Mouse (Mus musculus) erythroid progenitor cell, adult 5-6 weeks (primary cell): ENCODE data around the gene Caskin2. TPM values are rescaled to one million over a fixed set of nuclear protein-coding genes. Genes with fewer than 3 reads are reported as not detected.
"Not testable (repeated sequence)": the region's sequence is repeated elsewhere in the genome, so short reads cannot be mapped to it uniquely, and the experiment has no call there.

ENCODE experiments used
- ATAC-seq: replicated peaks from 2 replicates; pipeline ENCODE4 v1.8.0; 2016; ENCODE audit warnings: moderate number of reproducible peaks, mild to moderate bottlenecking, moderate TSS enrichment, inconsistent platforms; ENCODE audit not compliant: poor library complexity, low FRiP score, severe bottlenecking
- total RNA-seq, 2 experiments: library from RNA; stranded (forward) in 1 of 2; stranded (reverse) in 1 of 2; fragments of 150-400 nt in 1 of 2; fragments of 186-747, 209-891 nt in 1 of 2; gene quantifications; 2 replicates each; pipeline versions ENCODE4 v1.2.3 to v1.2.4; 2015 to 2017; ENCODE audit warnings: low replicate concordance in 2 of 2

The Caskin2 gene
- total RNA-seq, 2 experiments from 2014 or later, result 6.0 to 6.7 TPM

DNA sequence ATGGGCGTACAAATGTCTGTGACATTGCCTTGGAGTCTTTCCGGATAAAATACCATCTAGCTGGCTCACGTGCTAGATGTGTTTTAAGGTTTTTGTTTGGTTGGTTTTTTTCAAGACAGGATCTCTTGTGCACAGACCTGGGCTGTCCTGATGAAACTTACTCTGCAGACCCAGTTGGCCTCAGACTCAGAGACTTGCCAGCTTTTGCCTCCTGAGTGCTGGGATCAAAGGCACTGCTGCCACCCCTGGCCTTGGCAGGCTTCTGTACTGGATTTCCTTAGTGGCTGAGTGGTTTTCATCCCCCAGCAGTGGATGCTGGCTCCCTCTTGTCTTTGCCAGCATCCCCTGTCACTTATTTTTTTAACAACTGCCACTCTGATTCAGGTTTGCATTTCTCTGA, 44.5 kb downstream of the Caskin2 start:
- no peak for ATAC-seq

DNA sequence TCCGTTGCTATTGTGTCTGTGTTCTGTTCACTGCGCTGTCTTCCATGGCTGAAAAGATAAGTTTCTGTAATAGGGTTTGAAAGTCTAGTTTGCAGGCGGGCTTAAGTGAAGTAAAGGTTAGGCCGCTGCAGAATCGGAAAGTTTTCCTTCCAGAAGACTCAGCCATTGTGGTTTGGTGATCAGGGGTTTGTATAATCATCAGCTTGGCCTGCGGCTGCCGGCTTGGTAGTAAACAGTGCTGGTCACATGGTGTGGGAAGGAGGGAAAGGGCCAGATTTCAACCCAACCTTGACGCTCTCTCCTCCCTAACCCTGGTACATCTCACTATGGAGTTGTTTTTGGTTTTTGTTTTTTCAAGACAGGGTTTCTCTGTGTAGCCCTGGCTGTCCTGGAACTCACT, 46.5 kb downstream of the Caskin2 start:
- ATAC-seq, result no peak

DNA sequence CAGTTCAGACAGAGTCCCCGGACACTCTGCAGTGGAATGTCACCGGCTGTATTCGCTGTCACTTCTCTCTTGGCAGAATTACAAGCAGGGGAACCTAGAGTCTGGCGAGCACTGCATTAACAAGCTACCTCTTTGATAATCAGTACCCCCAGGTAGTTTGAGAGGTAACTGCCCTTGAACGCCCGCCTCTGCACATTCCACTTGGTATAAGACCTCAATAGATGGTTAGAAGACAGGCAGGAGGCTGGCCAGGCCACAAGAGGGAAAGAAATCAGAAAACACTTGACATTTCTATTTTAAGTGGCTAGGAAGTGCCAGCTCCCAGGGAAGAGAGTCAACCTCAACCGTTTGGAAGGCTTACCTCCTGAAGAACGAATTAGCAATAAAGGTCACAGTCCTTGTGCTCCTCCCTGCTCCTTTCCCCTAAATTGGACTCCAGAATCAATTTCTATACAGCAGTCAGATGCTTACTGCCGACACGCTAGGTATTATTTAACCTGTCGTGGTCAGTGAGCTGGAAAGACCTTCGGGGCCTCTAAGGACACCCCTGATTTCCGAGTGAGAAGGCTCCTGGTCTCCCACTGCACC, 47.0 kb downstream of the Caskin2 start:
- ATAC-seq, result no peak

DNA sequence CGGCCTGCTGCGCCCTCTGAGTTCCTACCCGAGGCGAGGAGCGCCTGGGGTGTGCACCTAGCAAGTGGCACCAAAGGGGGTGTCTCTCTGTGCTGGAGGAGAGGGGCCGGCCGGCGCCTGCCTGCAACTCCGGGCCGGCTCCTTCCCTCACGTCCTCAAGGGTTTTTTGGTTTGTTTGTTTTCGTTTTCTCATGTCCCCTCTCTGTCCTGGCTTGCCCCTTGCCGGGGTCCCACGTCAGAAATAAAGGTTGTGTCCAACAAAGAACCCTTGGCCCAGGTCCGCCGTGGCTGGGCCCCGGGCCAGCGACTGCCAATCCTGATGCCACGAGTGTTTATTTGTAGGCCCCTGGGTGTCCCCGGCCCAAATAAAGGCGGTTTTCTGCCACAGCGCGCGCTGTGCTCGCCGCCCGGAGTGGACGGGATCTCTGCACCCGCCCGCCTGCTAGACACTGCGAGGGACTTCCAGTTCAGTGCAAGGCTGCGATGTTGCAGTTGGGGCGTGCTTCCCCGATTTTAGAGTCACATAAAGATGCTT, 47.8 kb downstream of the Caskin2 start:
- peak; percentile 77 for ATAC-seq

DNA sequence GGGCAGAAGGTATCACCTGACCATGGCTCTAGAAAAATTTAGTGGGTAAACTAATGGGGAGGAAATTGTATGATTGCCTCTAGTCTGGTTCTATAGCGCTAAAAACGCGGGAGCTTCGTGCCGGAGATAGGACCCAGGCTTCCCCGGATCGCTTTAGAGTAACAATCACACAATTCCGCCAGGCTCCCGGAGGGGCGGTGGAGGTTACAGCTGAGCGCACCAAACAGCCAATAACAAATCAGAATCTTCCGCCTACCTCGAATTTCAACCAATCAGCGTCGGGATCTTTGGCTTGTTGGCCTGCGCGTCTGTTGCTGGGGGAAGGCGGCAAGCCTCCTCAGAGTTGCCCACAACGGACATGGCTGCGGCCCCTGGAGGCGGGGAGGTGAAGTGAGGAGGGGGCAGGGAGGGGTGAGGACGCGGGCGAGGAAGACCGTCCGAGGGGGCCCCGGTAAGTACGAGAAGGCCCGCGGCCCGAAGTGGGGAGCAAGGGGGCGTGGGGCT, 48.3 kb downstream of the Caskin2 start, which contains the start of gene Tmem94:
Gene Tmem94, plus strand, starts transcription at position 331 of the 504 bp plus-strand sequence.
- ATAC-seq, result peak; percentile 94

DNA sequence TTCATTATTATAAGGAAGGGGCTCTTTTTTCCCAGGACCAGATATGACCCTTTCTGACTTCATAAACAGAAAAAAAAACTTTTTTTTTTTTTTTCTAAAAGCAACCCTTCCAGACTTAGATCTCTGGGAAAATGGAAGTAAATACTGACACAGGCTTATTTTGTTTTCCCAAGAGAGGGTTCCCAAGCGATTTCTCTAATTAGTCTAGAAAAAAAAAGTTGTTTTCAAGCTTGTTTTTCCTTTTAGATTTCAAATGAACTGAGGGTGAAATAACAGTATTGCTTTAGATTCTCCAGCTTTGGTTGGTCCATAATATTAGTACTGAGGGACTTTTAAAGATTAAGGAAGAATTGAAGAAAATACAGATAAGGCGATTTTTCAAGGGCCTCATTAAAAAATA, 48.7 kb downstream of the Caskin2 start:
- ATAC-seq, result peak; percentile 5; the same call in 1 of the 2 replicates

DNA sequence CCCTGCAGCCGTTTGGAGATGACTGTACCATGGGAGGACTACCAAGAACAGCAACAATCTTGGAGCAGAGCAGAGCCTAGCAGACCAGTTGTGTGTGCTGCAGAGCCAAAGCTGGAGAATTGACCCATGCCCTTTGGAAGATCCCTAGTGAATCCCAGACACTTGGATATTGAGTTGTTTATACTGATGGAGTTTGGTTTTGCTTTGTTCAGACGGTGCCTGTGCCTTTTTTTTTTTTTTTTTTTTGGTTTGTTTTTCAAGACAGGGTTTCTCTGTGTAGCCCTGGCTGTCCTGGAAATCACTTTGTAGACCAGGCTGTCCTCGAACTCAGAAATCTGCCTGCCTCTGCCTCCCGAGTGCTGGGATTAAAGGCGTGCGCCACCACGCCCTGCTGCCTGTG, 51.3 kb downstream of the Caskin2 start:
- ATAC-seq, result not testable (repeated sequence)

DNA sequence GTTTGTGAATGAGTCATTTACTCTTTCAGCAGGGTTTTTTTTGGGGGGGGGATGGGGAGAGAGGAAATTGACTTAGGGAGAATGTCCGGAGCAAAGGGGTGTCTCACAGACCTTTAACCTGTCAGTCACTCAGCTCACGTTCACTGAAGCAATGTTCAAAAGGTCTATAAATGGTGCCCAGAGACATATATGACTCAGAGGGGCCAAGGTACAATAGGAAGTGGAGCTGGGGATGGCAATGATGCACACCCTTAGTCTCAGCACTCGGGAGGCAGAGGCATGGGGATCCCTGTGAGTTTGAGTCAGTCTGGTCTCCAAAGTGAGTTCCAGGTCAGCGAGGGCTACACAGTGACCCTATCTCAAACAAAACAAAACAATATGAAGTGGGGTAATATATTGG, 60.0 kb downstream of the Caskin2 start:
- ATAC-seq, result no peak

DNA sequence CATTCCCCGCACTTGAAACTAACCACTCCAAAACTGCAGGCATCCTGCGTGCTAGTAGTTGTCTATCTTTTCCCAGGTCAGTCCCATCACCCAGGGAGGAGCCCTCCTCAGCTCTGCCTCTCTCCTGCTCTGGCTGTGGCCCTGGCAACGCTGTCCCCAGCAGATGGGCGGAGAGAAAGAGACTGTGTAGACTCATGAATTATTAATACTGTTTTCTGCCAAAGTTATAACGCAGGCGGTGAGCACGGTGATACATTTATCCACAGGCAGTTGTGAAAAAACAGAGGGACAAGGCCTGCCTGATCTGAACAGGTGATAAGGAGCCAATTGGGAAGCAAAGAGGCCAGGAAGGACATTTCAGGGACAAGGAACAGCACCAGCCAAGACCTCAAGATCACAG, 60.8 kb downstream of the Caskin2 start:
- ATAC-seq, result no peak

DNA sequence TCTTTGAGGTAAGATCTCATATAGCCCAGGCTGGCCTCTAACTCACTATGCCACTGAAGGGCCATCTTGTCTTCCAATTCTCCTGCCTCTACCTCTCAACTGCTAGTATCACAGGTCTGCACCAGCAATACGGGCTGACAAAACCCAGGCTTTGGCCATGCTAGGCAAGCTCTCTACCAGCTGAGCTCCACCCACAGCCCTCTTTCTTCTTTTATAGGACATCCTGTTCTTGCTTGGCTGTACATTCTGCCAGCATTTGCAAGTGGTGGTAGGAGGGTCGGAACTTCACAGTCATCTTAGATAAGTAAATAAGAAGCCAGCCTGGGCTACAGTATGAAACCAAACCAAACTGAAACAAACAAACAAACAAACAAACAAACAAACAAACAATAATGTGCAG, 61.7 kb downstream of the Caskin2 start:
- ATAC-seq, result no peak

DNA sequence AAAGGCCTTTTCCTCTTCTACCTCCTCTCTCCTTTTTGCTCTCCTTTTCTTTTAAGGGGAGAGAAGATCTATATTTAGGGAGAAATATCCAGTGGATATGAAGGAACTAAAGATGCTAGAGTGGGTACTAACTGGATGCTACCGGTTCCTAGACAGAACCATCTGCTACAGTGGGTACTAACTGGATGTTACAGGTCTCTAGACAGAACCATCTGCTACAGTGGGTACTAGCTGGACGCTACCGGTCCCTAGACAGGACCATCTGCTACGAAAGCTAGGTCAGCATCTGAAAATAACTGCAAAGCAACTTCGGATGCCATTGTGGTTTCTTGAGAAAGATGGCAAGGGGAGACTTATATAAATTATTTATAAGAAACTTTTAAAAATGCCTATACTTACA, 63.6 kb downstream of the Caskin2 start:
- ATAC-seq, result no peak

Other genes with a start within 250 kb of the Caskin2 start
- 78.9 and 133 TPM in 2 replicates for gene Nup85, start 249.2 kb downstream of the Caskin2 start, total RNA-seq (2015; ENCODE audit: low replicate concordance)
- gene Nup85, start 249.2 kb downstream of the Caskin2 start, total RNA-seq (2017; ENCODE audit: low replicate concordance), result 141 and 174 TPM in 2 replicates
- gene Mrps7, start 209.7 kb downstream of the Caskin2 start, total RNA-seq (2015; ENCODE audit: low replicate concordance), result 10.1 and 22.2 TPM in 2 replicates
- gene Mrps7, start 209.7 kb downstream of the Caskin2 start, total RNA-seq (2017; ENCODE audit: low replicate concordance), result 5.1 and 12.3 TPM in 2 replicates
- gene Gga3, start 209.6 kb downstream of the Caskin2 start, total RNA-seq (2015; ENCODE audit: low replicate concordance), result 18.0 and 20.9 TPM in 2 replicates
- gene Gga3, start 209.6 kb downstream of the Caskin2 start, total RNA-seq (2017; ENCODE audit: low replicate concordance), result 20.7 and 33.2 TPM in 2 replicates
- 62.3 and 66.7 TPM in 2 replicates for gene Mif4gd, start 200.7 kb downstream of the Caskin2 start, total RNA-seq (2015; ENCODE audit: low replicate concordance)
- 36.5 and 69.8 TPM in 2 replicates for gene Mif4gd, start 200.7 kb downstream of the Caskin2 start, total RNA-seq (2017; ENCODE audit: low replicate concordance)
- gene Slc25a19, start 185.3 kb downstream of the Caskin2 start, total RNA-seq (2015; ENCODE audit: low replicate concordance), result 3.2 and 7.1 TPM in 2 replicates
- gene Slc25a19, start 185.3 kb downstream of the Caskin2 start, total RNA-seq (2017; ENCODE audit: low replicate concordance), result 2.0 and 6.4 TPM in 2 replicates
- 36.8 and 49.5 TPM in 2 replicates for gene Grb2, start 105.0 kb downstream of the Caskin2 start, total RNA-seq (2015; ENCODE audit: low replicate concordance)
- gene Grb2, start 105.0 kb downstream of the Caskin2 start, total RNA-seq (2017; ENCODE audit: low replicate concordance), result 10.1 and 29.1 TPM in 2 replicates
- gene Tmem94, start 48.2 kb downstream of the Caskin2 start, total RNA-seq (2015; ENCODE audit: low replicate concordance), result 32.1 and 36.9 TPM in 2 replicates
- 35.2 and 35.3 TPM in 2 replicates for gene Tmem94, start 48.2 kb downstream of the Caskin2 start, total RNA-seq (2017; ENCODE audit: low replicate concordance)
- 4.0 and 12.6 TPM in 2 replicates for gene Tsen54, start 1.1 kb upstream of the Caskin2 start, total RNA-seq (2015; ENCODE audit: low replicate concordance)
- 3.6 and 4.3 TPM in 2 replicates for gene Tsen54, start 1.1 kb upstream of the Caskin2 start, total RNA-seq (2017; ENCODE audit: low replicate concordance)
- gene Llgl2, start 10.4 kb upstream of the Caskin2 start, total RNA-seq (2015; ENCODE audit: low replicate concordance), result 1.7 TPM in 1 of 2 replicates, not detected in the other
- gene Llgl2, start 10.4 kb upstream of the Caskin2 start, total RNA-seq (2017; ENCODE audit: low replicate concordance), result 0.26 and 1.8 TPM in 2 replicates
- not detected in 2 replicates for gene Myo15b, start 44.8 kb upstream of the Caskin2 start, total RNA-seq (2015; ENCODE audit: low replicate concordance)
- not detected in 2 replicates for gene Myo15b, start 44.8 kb upstream of the Caskin2 start, total RNA-seq (2017; ENCODE audit: low replicate concordance)
- gene Smim5, start 86.3 kb upstream of the Caskin2 start, total RNA-seq (2015; ENCODE audit: low replicate concordance), result 37.7 and 44.7 TPM in 2 replicates
- 27.1 and 64.4 TPM in 2 replicates for gene Smim5, start 86.3 kb upstream of the Caskin2 start, total RNA-seq (2017; ENCODE audit: low replicate concordance)
- 4.3 and 15.1 TPM in 2 replicates for gene Smim6, start 98.4 kb upstream of the Caskin2 start, total RNA-seq (2015; ENCODE audit: low replicate concordance)
- 0.23 and 6.4 TPM in 2 replicates for gene Smim6, start 98.4 kb upstream of the Caskin2 start, total RNA-seq (2017; ENCODE audit: low replicate concordance)
- gene Sap30bp, start 119.6 kb upstream of the Caskin2 start, total RNA-seq (2015; ENCODE audit: low replicate concordance), result 16.6 and 17.6 TPM in 2 replicates
- 224 and 296 TPM in 2 replicates for gene Sap30bp, start 119.6 kb upstream of the Caskin2 start, total RNA-seq (2017; ENCODE audit: low replicate concordance)
- 16.3 and 17.7 TPM in 2 replicates for gene Recql5, start 119.8 kb upstream of the Caskin2 start, total RNA-seq (2015; ENCODE audit: low replicate concordance)
- gene Recql5, start 119.8 kb upstream of the Caskin2 start, total RNA-seq (2017; ENCODE audit: low replicate concordance), result 13.8 and 33.5 TPM in 2 replicates
- gene Itgb4, start 161.1 kb upstream of the Caskin2 start, total RNA-seq (2015; ENCODE audit: low replicate concordance), result not detected in 2 replicates
- gene Itgb4, start 161.1 kb upstream of the Caskin2 start, total RNA-seq (2017; ENCODE audit: low replicate concordance), result not detected in 2 replicates
- 3.4 TPM in 1 of 2 replicates, not detected in the other for gene Galk1, start 199.1 kb upstream of the Caskin2 start, total RNA-seq (2015; ENCODE audit: low replicate concordance)
- 1.3 and 5.1 TPM in 2 replicates for gene Galk1, start 199.1 kb upstream of the Caskin2 start, total RNA-seq (2017; ENCODE audit: low replicate concordance)
- gene H3f3b, start 214.3 kb upstream of the Caskin2 start, total RNA-seq (2015; ENCODE audit: low replicate concordance), result 711 and 715 TPM in 2 replicates
- 555 and 685 TPM in 2 replicates for gene H3f3b, start 214.3 kb upstream of the Caskin2 start, total RNA-seq (2017; ENCODE audit: low replicate concordance)
- 12.2 and 15.1 TPM in 2 replicates for gene Unk, start 216.7 kb upstream of the Caskin2 start, total RNA-seq (2015; ENCODE audit: low replicate concordance)
- 24.3 and 29.4 TPM in 2 replicates for gene Unk, start 216.7 kb upstream of the Caskin2 start, total RNA-seq (2017; ENCODE audit: low replicate concordance)